Mouse (Mus musculus) stomach, embryonic 14.5 days (tissue): ENCODE measurements around the gene Klhl12. TPM values are rescaled to one million over a fixed set of nuclear protein-coding genes. Genes with fewer than 3 reads are reported as not detected.
A peak's percentile ranks its signal among the peaks of the same experiment; 100 is the strongest.
"Not testable (repeated sequence)": the region's sequence is repeated elsewhere in the genome, so short reads cannot be mapped to it uniquely, and the experiment has no call there.

ENCODE experiments used
- ATAC-seq: fragments of 200-750 bp; cut with Nextera tagmentation; 2 replicates; pipeline ENCODE4 v1.8.0; 2017; ENCODE audit warnings: low read depth, moderate TSS enrichment; ENCODE audit not compliant: insufficient number of reproducible peaks, insufficient read depth, low FRiP score
- H3K27ac ChIP-seq: fragments of 300-500 bp; sonication (generic); 2 replicates; pipeline ENCODE4 v1.5.1; 2014; ENCODE audit warnings: mild to moderate bottlenecking, low read length, moderate library complexity, mixed read lengths
- H3K27me3 ChIP-seq: fragments of 300-500 bp; sonication (generic); 2 replicates; pipeline ENCODE4 v1.6.1; 2014; ENCODE audit warnings: low read length, control low read depth, mixed read lengths; ENCODE audit not compliant: control insufficient read depth, insufficient read depth
- H3K36me3 ChIP-seq: fragments of 300-500 bp; sonication (generic); 2 replicates; pipeline ENCODE4 v1.6.1; 2014; ENCODE audit warnings: mild to moderate bottlenecking, control low read depth, low read length, moderate library complexity, mixed read lengths; ENCODE audit not compliant: control insufficient read depth, insufficient read depth
- H3K4me1 ChIP-seq: fragments of 300-500 bp; sonication (generic); 2 replicates; pipeline ENCODE4 v1.6.1; 2014; ENCODE audit warnings: low read length, control low read depth, mixed read lengths; ENCODE audit not compliant: control insufficient read depth, insufficient read depth
- H3K4me2 ChIP-seq: fragments of 300-500 bp; sonication (generic); replicated peaks from 2 replicates; pipeline ENCODE4 v1.6.1; 2014; ENCODE audit warnings: low read depth, low read length, control low read depth
- H3K4me3 ChIP-seq: fragments of 300-500 bp; sonication (generic); 2 replicates; pipeline ENCODE4 v1.5.1; 2014; ENCODE audit warnings: low read depth, low read length, control low read depth
- H3K9ac ChIP-seq: fragments of 300-500 bp; sonication (generic); replicated peaks from 2 replicates; pipeline ENCODE4 v1.6.1; 2014; ENCODE audit warnings: low read depth, mild to moderate bottlenecking, control low read depth, low read length, moderate library complexity, mixed read lengths
- H3K9me3 ChIP-seq: fragments of 300-500 bp; sonication (generic); 2 replicates; pipeline ENCODE4 v1.6.1; 2016; ENCODE audit warnings: low read depth, low read length, control low read depth; ENCODE audit not compliant: control insufficient read depth
- WGBS: fragments of 180-500 bp; shearing (Covaris S2); extraction: QIAGEN DNeasy Blood & Tissue Kit; methylation state at CpG from one replicate; pipeline ENCODE4 v1.1.7; 2014; 5-methylcytosine and 5-hydroxymethylcytosine counted together
- polyA plus RNA-seq: library from polyadenylated mRNA; unstranded; fragments of >200 nt; fragmentation: Nextera tagmentation; extraction: Ambion mirVana; gene quantifications from 2 replicates; pipeline ENCODE4 v1.2.1, GENCODE M21; 2014

Gene Klhl12
- polyA plus RNA-seq, 1 experiment from 2014 or later = 23.1 TPM

GRCm38 (mm10) chr1:134440437-134440836, 14.9 kb upstream of the Klhl12 start:
- no peak for ATAC-seq
- no peaks in the 10 kb centered on the region for H3K27me3 ChIP-seq
- H3K9ac ChIP-seq = no peak overlapping the region
- no peaks in the 10 kb centered on the region for H3K9me3 ChIP-seq
- WGBS = 77% methylated on average over 6 of the region's 6 CpGs
- no peak overlapping the region for H3K27ac ChIP-seq
- no peaks in the 10 kb centered on the region for H3K4me1 ChIP-seq
- no peak overlapping the region for H3K4me3 ChIP-seq
- H3K36me3 ChIP-seq = no peaks in the 10 kb centered on the region
- no peak overlapping the region for H3K4me2 ChIP-seq

DNA sequence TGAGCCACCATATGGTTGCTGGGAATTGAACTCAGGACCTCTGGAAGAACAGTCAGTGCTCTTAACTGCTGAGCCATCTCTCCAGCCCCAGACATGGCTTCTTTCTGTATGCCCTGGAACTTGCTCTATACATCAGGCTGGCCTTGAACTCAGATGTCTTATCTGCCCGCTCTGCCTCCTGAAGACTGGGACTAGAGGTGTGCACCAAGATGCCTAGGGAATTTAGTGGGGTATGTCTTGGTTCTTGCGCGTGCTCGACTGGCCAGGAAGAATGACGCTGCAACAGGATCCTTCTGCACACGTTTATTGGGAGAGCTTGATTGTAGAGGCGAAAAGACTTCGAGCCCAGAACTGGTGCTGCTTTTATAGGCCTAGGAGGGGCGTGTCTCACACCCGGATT, 13.6 kb upstream of the Klhl12 start:
- not testable (repeated sequence) for H3K9me3 ChIP-seq, H3K4me1 ChIP-seq, H3K9ac ChIP-seq, H3K4me2 ChIP-seq, H3K4me3 ChIP-seq, H3K27ac ChIP-seq, H3K27me3 ChIP-seq, H3K36me3 ChIP-seq, ATAC-seq
- 96% methylated on average over 7 of the region's 10 CpGs for WGBS

DNA sequence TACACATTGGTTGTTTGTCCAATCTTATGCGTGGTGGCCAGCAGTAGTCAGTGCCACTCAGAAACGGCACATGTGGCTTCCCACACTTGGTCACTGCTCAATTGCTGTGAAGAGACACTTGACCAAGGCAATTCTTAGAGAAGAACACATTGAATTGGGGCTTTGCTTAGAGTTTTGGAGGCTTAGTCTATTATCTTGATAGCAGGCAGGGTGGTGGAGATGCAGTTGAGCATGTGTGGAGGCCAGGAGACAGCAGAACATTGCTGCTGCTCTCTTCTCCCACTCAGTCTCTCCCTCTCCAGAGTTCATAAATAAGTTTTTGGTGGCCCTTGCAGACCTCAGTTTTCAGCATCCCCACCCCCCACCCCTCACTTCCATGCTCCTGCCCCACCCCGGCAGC, 12.9 kb upstream of the Klhl12 start:
- WGBS = 89% methylated on average over 3 of the region's 3 CpGs
- H3K4me1 ChIP-seq = no peaks in the 10 kb centered on the region
- no peaks in the 10 kb centered on the region for H3K27me3 ChIP-seq
- H3K36me3 ChIP-seq = no peaks in the 10 kb centered on the region
- no peaks in the 10 kb centered on the region for H3K9me3 ChIP-seq
- H3K4me3 ChIP-seq = no peak overlapping the region
- H3K9ac ChIP-seq = no peak overlapping the region
- H3K27ac ChIP-seq = no peak overlapping the region
- H3K4me2 ChIP-seq = no peak overlapping the region
- no peak for ATAC-seq

GRCm38 (mm10) chr1:134443288-134443687, 12.0 kb upstream of the Klhl12 start:
- H3K9me3 ChIP-seq, H3K4me2 ChIP-seq, ATAC-seq, H3K4me1 ChIP-seq, H3K27me3 ChIP-seq, H3K4me3 ChIP-seq, H3K27ac ChIP-seq, H3K9ac ChIP-seq, H3K36me3 ChIP-seq: not testable (repeated sequence)
- 75% methylated on average over 1 of the region's 1 CpGs for WGBS

DNA sequence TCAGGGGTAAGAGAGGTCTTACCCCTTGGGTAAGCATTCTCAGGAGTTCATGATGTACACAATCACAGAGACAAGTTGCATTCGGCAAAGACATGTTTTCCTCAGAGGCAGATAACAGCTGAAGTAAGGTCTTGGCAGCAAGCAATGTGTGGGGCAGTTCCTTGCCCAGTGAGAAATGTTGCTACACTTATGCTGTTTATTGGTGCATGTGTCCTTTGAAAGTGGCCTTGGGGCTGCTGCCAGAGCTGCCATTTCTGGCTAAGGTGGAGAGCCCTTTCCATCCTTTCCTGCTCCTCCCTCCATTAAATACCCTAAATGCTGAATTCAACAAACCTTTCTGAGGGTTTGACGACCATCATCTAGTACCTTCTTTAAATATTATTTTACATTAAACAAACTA, 9.9 kb upstream of the Klhl12 start:
- Histone ChIP-seq H3K36me3 (no peaks in the 10 kb centered on the region), H3K27ac (no peak overlapping the region), H3K4me1 (no peaks in the 10 kb centered on the region), H3K9ac (no peak overlapping the region), H3K4me3 (no peak overlapping the region), H3K9me3 (no peaks in the 10 kb centered on the region), H3K27me3 (no peaks in the 10 kb centered on the region), H3K4me2 (no peak overlapping the region)
- 84% methylated on average over 2 of the region's 2 CpGs for WGBS
- ATAC-seq = no peak

DNA sequence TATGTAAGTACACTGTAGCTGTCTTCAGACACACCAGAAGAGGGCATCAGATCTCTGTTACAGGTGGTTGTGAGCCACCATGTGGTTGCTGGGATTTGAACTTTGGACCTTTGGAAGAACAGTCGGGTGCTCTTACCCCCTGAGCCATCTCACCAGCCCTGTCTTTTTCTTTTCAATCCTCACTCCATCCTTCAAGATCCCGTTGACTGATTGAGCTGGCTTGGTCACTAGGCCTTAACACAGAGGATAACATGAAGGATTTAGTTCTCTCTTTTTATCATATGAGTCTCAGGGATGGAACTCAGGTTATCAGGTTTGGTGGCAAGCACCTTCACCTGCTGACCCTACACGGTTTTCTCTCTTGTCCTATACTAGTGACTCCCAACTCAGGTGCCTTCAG, 6.8 kb upstream of the Klhl12 start:
- not testable (repeated sequence) for H3K4me2 ChIP-seq, H3K4me3 ChIP-seq, H3K27ac ChIP-seq, H3K9ac ChIP-seq, ATAC-seq, H3K36me3 ChIP-seq, H3K4me1 ChIP-seq, H3K27me3 ChIP-seq, H3K9me3 ChIP-seq
- WGBS = 68% methylated on average over 3 of the region's 3 CpGs

DNA sequence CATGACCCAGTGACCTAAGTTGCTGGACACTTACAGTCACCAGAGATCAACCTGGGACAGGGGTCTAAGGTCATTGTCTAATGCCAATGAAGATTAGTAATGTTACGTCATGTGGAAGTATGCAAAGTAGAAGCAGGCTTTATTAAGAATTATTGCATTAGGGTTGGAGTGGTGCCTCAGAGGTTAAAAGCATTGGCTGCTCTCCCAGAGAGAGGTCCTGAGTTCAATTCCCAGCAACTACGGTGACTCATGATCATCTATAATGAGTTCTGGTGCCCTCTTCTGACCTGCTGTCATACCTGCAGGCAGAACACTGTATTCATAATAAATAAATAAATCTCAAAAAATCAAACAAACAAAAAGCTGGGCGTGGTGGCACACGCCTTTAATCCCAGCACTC, 5.1 kb upstream of the Klhl12 start:
- WGBS = 75% methylated on average over 4 of the region's 4 CpGs
- no peak for ATAC-seq

GRCm38 (mm10) chr1:134450986-134451385, 4.3 kb upstream of the Klhl12 start:
- ATAC-seq = no peak
- Histone ChIP-seq H3K27ac (no peak overlapping the region), H3K4me3 (no peak overlapping the region), H3K4me2 (no peak overlapping the region), H3K9ac (no peak overlapping the region), H3K36me3 (no peaks in the 10 kb centered on the region), H3K9me3 (no peaks in the 10 kb centered on the region), H3K4me1 (peaks cover 2% of the 10 kb centered on the region; the same call in 1 of the 2 replicates), H3K27me3 (no peaks in the 10 kb centered on the region)
- WGBS = 43% methylated on average over 3 of the region's 3 CpGs

More for the DNA sequence above, 5.1 kb upstream of the Klhl12 start:
- Histone ChIP-seq H3K9ac (no peak overlapping the region), H3K36me3 (no peaks in the 10 kb centered on the region), H3K27me3 (no peaks in the 10 kb centered on the region), H3K4me1 (no peaks in the 10 kb centered on the region), H3K27ac (no peak overlapping the region), H3K4me3 (no peak overlapping the region), H3K4me2 (no peak overlapping the region), H3K9me3 (no peaks in the 10 kb centered on the region)

GRCm38 (mm10) chr1:134456060-134456459, 729 bp downstream of the Klhl12 start:
- 22% methylated on average over 5 of the region's 5 CpGs for WGBS

More at GRCm38 (mm10) chr1:134456060-134456459, 729 bp downstream of the Klhl12 start:
- Histone ChIP-seq H3K36me3 (peaks cover 20% of the 10 kb centered on the region), H3K4me3 (peak overlapping the region; percentile 97), H3K27ac (no peak overlapping the region), H3K9me3 (no peaks in the 10 kb centered on the region), H3K9ac (peak overlapping the region; percentile 72), H3K27me3 (no peaks in the 10 kb centered on the region), H3K4me2 (peak overlapping the region; percentile 69), H3K4me1 (peaks cover 10% of the 10 kb centered on the region; the same call in 1 of the 2 replicates)
- ATAC-seq = no peak
